In the genomic region with DNA sequence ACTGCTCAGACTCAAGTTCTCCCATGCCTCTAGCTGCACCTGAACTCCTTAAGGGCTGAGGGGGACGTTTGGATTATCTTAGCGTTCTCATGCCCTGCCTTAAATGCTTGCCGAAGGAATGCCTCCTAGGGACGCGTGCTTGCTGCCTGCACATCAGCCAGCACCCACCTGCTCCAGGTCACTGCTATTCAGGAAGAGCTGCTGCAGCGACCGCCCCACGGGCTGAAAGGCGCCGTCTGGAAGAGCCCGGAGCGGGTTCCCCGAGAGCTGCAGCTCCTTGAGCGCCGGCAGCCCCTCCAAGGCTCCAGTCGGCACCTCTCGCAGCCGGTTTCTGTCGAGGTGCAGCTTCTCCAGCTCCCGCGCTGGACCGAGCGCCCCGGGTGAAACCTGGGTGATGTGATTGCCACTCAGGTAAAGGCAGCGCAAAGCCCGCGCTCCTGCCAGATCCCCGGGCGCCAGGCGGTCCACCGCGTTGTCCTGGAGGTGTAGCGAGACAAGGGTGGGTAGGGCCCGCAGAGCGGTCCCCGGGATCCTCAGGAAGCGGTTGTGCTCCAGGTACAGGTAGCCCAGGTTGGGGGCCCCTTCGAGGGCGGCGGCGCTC, we compare ENCODE assay signal across 8 mouse cellular contexts. TPM values are rescaled to one million over a fixed set of nuclear protein-coding genes. Genes with fewer than 3 reads are reported as not detected.
A peak's percentile ranks its signal among the peaks of the same experiment; 100 is the strongest.
DNase-seq lines count a peak whose midpoint lies in the region; ATAC-seq lines count a peak whose summit lies in the region.

No protein-coding gene starts in this region.

- H3K9me3 ChIP-seq in kidney, embryonic 14.5 days (ENCODE audit: control insufficient read depth, low read length): no peaks in the 10 kb centered on the region
- no peaks in the 10 kb centered on the region for H3K9me3 ChIP-seq in hindbrain, embryonic 12.5 days (replicated peaks)
- no peaks in the 10 kb centered on the region for H3K9me3 ChIP-seq in midbrain, embryonic 14.5 days (ENCODE audit: control insufficient read depth, low read length)

- H3K4me1 ChIP-seq in kidney, embryonic 14.5 days (ENCODE audit: control insufficient read depth, insufficient read depth, low read length): 0 out of 2 replicates have a peak, but pooled peaks cover 5% of the 10 kb centered on the region
- peaks cover 15% of the 10 kb centered on the region for H3K4me1 ChIP-seq in hindbrain, embryonic 12.5 days
- H3K4me1 ChIP-seq in midbrain, embryonic 14.5 days (ENCODE audit: control insufficient read depth, insufficient read depth, low read length): peaks cover 11% of the 10 kb centered on the region

- peak overlapping the region; percentile 59 for H3K4me3 ChIP-seq in kidney, embryonic 14.5 days (ENCODE audit: low read length)
- peak overlapping the region; percentile 56 for H3K4me3 ChIP-seq in hindbrain, embryonic 12.5 days
- H3K4me3 ChIP-seq in midbrain, embryonic 14.5 days (replicated peaks; ENCODE audit: low read depth, low read length): peak overlapping the region; percentile 54

- no peak for DNase-seq in kidney, postnatal 10 days
- DNase-seq in brain, adult 2 months (ENCODE audit: low read depth, low spot score): peak; percentile 33
- DNase-seq in midbrain, embryonic 14.5 days: peak; percentile 52
- no peak for DNase-seq in yolk sac, embryonic 10.5 days (ENCODE audit: low spot score)
- no peak for DNase-seq in thymus, postnatal 4 days

- peak overlapping the region; percentile 78 for H3K9ac ChIP-seq in kidney, embryonic 14.5 days (ENCODE audit: low read depth, low read length)
- peak overlapping the region; percentile 68 for H3K9ac ChIP-seq in hindbrain, embryonic 12.5 days
- peak overlapping the region; percentile 56 for H3K9ac ChIP-seq in midbrain, embryonic 14.5 days (replicated peaks; ENCODE audit: low read length)

- no peak overlapping the region for H3K27ac ChIP-seq in kidney, embryonic 14.5 days (ENCODE audit: low read depth, low read length)
- H3K27ac ChIP-seq in hindbrain, embryonic 12.5 days: no peak overlapping the region
- H3K27ac ChIP-seq in midbrain, embryonic 14.5 days (replicated peaks; ENCODE audit: low read depth, low read length): peak overlapping the region; percentile 54

- no peak for ATAC-seq in kidney, embryonic 14.5 days (ENCODE audit: low FRiP score, low TSS enrichment)
- ATAC-seq in hindbrain, embryonic 12.5 days (ENCODE audit: low FRiP score): peak; percentile 11; the same call in 1 of the 2 replicates
- ATAC-seq in midbrain, embryonic 14.5 days (ENCODE audit: low FRiP score, low TSS enrichment): no peak
- ATAC-seq in erythroid progenitor cell, adult 5-6 weeks (replicated peaks; ENCODE audit: low FRiP score, poor library complexity, severe bottlenecking): no peak

- H3K36me3 ChIP-seq in kidney, embryonic 14.5 days (ENCODE audit: control insufficient read depth, insufficient read depth, low read length): no peaks in the 10 kb centered on the region; the same call in 1 of the 2 replicates
- peaks cover 4% of the 10 kb centered on the region for H3K36me3 ChIP-seq in hindbrain, embryonic 12.5 days
- peaks cover 8% of the 10 kb centered on the region for H3K36me3 ChIP-seq in midbrain, embryonic 14.5 days (ENCODE audit: control insufficient read depth, insufficient read depth, low read length)

- WGBS in kidney, embryonic 14.5 days: 3% methylated on average over 41 of the region's 41 CpGs
- 4% methylated on average over 41 of the region's 41 CpGs for WGBS in hindbrain, embryonic 12.5 days
- WGBS in midbrain, embryonic 14.5 days: 3% methylated on average over 41 of the region's 41 CpGs

- peak overlapping the region; percentile 98 for H3K4me2 ChIP-seq in kidney, embryonic 14.5 days (replicated peaks; ENCODE audit: low read depth, low read length)
- H3K4me2 ChIP-seq in hindbrain, embryonic 12.5 days (replicated peaks): peak overlapping the region; percentile 97
- H3K4me2 ChIP-seq in midbrain, embryonic 14.5 days (ENCODE audit: low read length): peak overlapping the region; percentile 79

- H3K27me3 ChIP-seq in kidney, embryonic 14.5 days (ENCODE audit: control insufficient read depth, insufficient read depth, low read length): peaks cover 33% of the 10 kb centered on the region
- peaks cover 49% of the 10 kb centered on the region for H3K27me3 ChIP-seq in hindbrain, embryonic 12.5 days
- H3K27me3 ChIP-seq in midbrain, embryonic 14.5 days (ENCODE audit: control insufficient read depth, insufficient read depth, low read length): peaks cover 29% of the 10 kb centered on the region

RNA-seq across cellular contexts. Expression of a gene that starts 3.6 kb away (rescaled TPM):
- polyA plus RNA-seq in kidney, embryonic 14.5 days (2014; fragmentation: Nextera tagmentation; extraction: Ambion mirVana): 5.0 and 5.3 TPM in 2 replicates
- polyA plus RNA-seq in hindbrain, embryonic 12.5 days (2016; fragmentation: Nextera tagmentation; extraction: Ambion mirVana): 8.4 and 9.0 TPM in 2 replicates
- 25.2 and 34.8 TPM in 2 replicates for polyA plus RNA-seq in midbrain, embryonic 14.5 days (2014; fragmentation: Nextera tagmentation; extraction: Ambion mirVana)
- not detected in 2 replicates for total RNA-seq in erythroid progenitor cell, adult 5-6 weeks (2015; ENCODE audit: low replicate concordance)
- not detected in 2 replicates for total RNA-seq in erythroid progenitor cell, adult 5-6 weeks (2017; ENCODE audit: low replicate concordance)

RNA-seq across cellular contexts. Expression of a gene that starts 29.8 kb away (rescaled TPM):
- 16.0 and 26.0 TPM in 2 replicates for polyA plus RNA-seq in kidney, embryonic 14.5 days (2014; fragmentation: Nextera tagmentation; extraction: Ambion mirVana)
- 29.2 and 29.6 TPM in 2 replicates for polyA plus RNA-seq in hindbrain, embryonic 12.5 days (2016; fragmentation: Nextera tagmentation; extraction: Ambion mirVana)
- 25.4 and 29.0 TPM in 2 replicates for polyA plus RNA-seq in midbrain, embryonic 14.5 days (2014; fragmentation: Nextera tagmentation; extraction: Ambion mirVana)
- total RNA-seq in erythroid progenitor cell, adult 5-6 weeks (2015; ENCODE audit: low replicate concordance): 6.1 and 10.9 TPM in 2 replicates
- 10.4 and 30.9 TPM in 2 replicates for total RNA-seq in erythroid progenitor cell, adult 5-6 weeks (2017; ENCODE audit: low replicate concordance)

RNA-seq across cellular contexts. Expression of a gene that starts 51.4 kb away (rescaled TPM):
- polyA plus RNA-seq in kidney, embryonic 14.5 days (2014; fragmentation: Nextera tagmentation; extraction: Ambion mirVana): 46.3 and 60.5 TPM in 2 replicates
- 51.6 and 52.1 TPM in 2 replicates for polyA plus RNA-seq in hindbrain, embryonic 12.5 days (2016; fragmentation: Nextera tagmentation; extraction: Ambion mirVana)
- 61.2 and 63.8 TPM in 2 replicates for polyA plus RNA-seq in midbrain, embryonic 14.5 days (2014; fragmentation: Nextera tagmentation; extraction: Ambion mirVana)
- total RNA-seq in erythroid progenitor cell, adult 5-6 weeks (2015; ENCODE audit: low replicate concordance): 4.6 and 7.2 TPM in 2 replicates
- total RNA-seq in erythroid progenitor cell, adult 5-6 weeks (2017; ENCODE audit: low replicate concordance): 1.8 and 3.6 TPM in 2 replicates

RNA-seq across cellular contexts. Expression of a gene that starts 51.9 kb away (rescaled TPM):
- 85.0 and 100.0 TPM in 2 replicates for polyA plus RNA-seq in kidney, embryonic 14.5 days (2014; fragmentation: Nextera tagmentation; extraction: Ambion mirVana)
- 131 and 134 TPM in 2 replicates for polyA plus RNA-seq in hindbrain, embryonic 12.5 days (2016; fragmentation: Nextera tagmentation; extraction: Ambion mirVana)
- polyA plus RNA-seq in midbrain, embryonic 14.5 days (2014; fragmentation: Nextera tagmentation; extraction: Ambion mirVana): 118 and 119 TPM in 2 replicates
- total RNA-seq in erythroid progenitor cell, adult 5-6 weeks (2015; ENCODE audit: low replicate concordance): 103 and 106 TPM in 2 replicates
- 162 and 182 TPM in 2 replicates for total RNA-seq in erythroid progenitor cell, adult 5-6 weeks (2017; ENCODE audit: low replicate concordance)

Comparison
In these comparisons a context has a peak if more than half of its experiments do, and no peak if none do; other contexts are left out.
1. DNase-seq: peak in brain, adult 2 months (single experiment) and midbrain, embryonic 14.5 days (single experiment); none in kidney, postnatal 10 days (single experiment), yolk sac, embryonic 10.5 days (single experiment) and thymus, postnatal 4 days (single experiment).
2. Peak in every context shown above with its lines, with median percentiles within 50 percentile points of each other: H3K4me2 ChIP-seq, H3K4me3 ChIP-seq and H3K9ac ChIP-seq.